Mouse (Mus musculus) WW6 (cell line): ENCODE results near the gene Chpf.

Source experiments
- DNase-seq: peaks from one replicate; pipeline ENCODE4 v3.0.0-alpha.2; 2013; ENCODE audit warnings: low read depth, low spot score

The Chpf gene

DNA sequence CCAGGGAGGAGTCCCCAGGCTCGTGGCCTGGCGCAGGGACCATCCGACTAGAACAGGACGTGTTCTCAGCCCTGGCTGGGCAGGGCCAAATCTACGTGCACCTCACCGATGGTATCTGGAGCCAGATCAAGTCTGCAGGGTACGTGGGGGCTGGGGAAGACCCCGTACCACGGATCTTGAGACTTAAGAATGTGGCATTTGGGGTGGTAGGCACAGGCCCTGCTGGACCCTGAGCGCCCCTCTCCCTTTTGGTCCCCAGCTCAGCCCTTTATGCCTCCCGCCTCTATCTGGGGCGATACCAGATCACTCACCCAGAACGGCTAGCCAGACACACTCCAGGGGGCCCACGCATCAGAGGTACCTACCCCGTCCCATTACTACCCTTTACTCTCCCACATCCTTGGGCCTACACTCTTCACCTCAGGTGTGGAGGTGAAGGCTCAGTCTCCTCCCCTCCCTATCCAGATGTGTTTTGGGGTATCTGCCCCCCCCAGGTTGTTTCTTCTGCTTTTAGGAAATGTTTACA, 37.6 kb downstream of the Chpf start:
- DNase-seq: no peak

DNA sequence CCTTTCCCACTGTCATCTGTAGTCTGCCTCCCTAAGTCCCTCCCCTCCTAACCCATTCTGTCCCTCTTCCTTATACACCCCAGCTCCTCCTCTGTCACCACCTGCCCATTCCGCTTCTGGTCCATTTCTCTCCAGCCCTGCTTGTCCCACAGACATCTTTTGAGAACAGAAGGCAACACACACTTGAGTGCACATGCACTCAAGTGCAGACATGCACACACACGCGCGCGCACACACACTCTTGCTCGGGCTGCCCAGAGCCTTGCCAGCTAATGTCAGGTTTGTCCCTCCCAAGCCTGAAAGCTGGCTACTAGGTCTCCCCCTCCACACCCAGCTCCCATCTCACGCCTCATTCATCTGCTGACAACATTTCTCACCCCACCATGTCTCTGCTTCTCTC, 38.4 kb downstream of the Chpf start:
- DNase-seq: no peak

DNA sequence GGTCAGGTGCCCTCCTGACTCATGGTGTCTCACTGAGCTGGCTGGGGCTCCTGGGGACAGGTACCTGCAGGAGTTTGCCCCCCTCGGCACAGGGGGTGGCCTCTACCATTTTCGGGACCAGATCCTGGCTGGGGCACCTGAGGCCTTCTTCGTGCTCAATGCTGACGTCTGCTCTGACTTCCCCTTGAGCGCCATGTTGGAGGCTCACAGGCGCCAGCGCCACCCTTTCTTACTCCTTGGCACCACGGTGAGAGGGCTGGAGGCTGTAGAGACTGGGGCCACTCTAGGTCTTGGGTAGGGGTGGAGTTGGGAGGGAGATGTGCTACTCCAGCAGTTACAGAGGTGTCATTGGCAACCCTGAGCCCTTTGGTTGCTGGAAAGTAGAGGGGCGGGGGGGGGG, 40.3 kb downstream of the Chpf start:
- no peak for DNase-seq

DNA sequence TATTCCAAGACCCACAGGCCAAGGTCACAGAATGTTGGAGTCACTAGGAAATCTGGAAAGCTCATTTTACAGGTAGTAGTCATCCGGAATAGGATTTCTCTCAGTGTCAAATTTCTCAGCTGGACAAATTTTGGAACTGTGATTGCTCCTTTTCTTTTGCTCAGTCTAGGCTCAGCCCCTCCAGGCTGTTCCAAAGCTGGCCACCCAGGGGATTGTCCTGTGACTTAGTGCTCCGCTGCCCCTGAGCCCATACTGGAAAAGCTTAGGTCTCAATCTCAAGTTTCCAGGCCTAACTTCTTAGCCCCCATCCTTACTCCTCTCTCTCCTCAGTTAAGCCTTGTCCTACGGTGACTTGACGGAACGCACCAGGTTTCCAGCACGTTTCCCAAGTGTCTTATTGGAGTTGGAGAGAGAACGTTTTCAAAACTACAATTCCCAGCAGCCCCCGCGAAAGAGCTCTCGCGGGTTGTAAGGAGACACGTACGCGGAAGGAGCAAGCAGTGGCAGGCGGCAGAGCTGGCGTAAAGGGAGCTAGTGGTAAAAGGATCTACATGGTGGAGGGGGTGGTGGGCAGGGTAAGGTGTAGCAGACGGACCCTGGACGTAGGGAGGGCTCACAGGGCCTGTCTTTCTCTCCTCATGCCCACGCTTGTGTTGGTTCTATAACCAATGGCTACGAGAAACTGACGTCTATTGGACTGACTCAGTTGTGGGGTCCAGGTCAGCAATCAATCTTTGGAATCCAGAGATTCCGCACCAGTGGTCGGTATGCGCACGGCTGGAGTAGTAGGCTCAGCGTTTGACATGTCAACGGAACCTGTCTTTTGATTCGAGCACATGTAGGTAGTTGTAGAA, 43.4 kb downstream of the Chpf start, which contains the start of gene Gmppa:
TSS of gene Gmppa (plus strand) at position 456 of the 854 bp plus-strand sequence.
- DNase-seq: no peak

DNA sequence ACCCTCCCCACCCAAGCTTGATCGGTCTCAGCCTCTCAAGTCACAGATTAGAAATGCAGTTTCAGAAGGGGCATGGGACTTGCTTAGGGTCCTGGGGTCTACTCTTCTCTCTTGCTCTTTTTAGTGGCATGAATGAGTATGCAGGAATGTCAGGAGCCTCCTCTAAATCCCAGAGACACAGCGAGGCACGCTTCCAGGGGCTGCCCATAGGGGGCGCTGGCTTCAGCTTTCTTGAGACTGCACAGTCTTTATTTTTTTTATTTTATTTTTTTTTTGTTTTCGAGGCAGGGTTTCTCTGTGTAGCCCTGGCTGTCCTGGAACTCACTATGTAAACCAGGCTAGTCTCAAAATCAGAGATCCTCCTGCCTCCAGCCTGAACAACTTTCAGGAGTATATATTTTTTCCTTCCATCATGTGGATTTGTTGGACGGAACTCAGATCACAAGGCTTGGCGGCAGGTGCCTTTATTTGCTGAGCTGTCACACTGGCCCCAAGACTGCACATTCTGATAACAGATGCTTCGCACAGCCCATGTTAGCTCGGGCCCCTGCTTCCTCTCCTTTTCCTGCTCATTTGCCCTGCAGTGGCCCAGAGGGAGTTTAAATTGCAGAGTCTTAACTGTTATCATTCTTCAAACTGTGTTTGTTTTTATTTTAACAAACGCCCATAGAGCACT, 53.2 kb downstream of the Chpf start:
- peak; percentile 61 for DNase-seq
